Mouse (Mus musculus) hindbrain, embryonic 12.5 days (tissue): ENCODE measurements around the gene Nif3l1. TPM values are rescaled to one million over a fixed set of nuclear protein-coding genes. Genes with fewer than 3 reads are reported as not detected.

Experiments
- ATAC-seq: fragments of 200-750 bp; cut with Nextera tagmentation; 2 replicates; pipeline ENCODE4 v1.8.0; 2017; ENCODE audit warnings: moderate TSS enrichment; ENCODE audit not compliant: low FRiP score
- H3K27ac ChIP-seq: fragments of 300-500 bp; sonication (generic); 2 replicates; pipeline ENCODE4 v1.5.1; 2016; ENCODE audit warnings: mild to moderate bottlenecking
- H3K27me3 ChIP-seq: fragments of 300-500 bp; sonication (generic); 2 replicates; pipeline ENCODE4 v1.6.1; 2016; ENCODE audit warnings: mild to moderate bottlenecking
- H3K36me3 ChIP-seq: fragments of 300-500 bp; sonication (generic); 2 replicates; pipeline ENCODE4 v1.6.1; 2016; ENCODE audit warnings: mild to moderate bottlenecking
- H3K4me1 ChIP-seq: fragments of 300-500 bp; sonication (generic); 2 replicates; pipeline ENCODE4 v1.6.1; 2016
- H3K4me2 ChIP-seq: fragments of 300-500 bp; sonication (generic); replicated peaks from 2 replicates; pipeline ENCODE4 v1.6.1; 2016; ENCODE audit warnings: mild to moderate bottlenecking
- H3K4me3 ChIP-seq: fragments of 300-500 bp; sonication (generic); 2 replicates; pipeline ENCODE4 v1.5.1; 2016; ENCODE audit warnings: mild to moderate bottlenecking
- H3K9ac ChIP-seq: fragments of 300-500 bp; sonication (generic); 2 replicates; pipeline ENCODE4 v1.6.1; 2016; ENCODE audit warnings: mild to moderate bottlenecking, moderate library complexity
- H3K9me3 ChIP-seq: fragments of 300-500 bp; sonication (generic); replicated peaks from 2 replicates; pipeline ENCODE4 v1.6.1; 2016; ENCODE audit warnings: mild to moderate bottlenecking
- WGBS: fragments of 180-500 bp; shearing (Covaris S2); methylation state at CpG from one replicate; pipeline ENCODE4 v1.1.7; 2016; 5-methylcytosine and 5-hydroxymethylcytosine counted together
- polyA plus RNA-seq: library from polyadenylated mRNA; unstranded; fragments of >200 nt; fragmentation: Nextera tagmentation; extraction: Ambion mirVana; gene quantifications from 2 replicates; pipeline ENCODE4 v1.2.1, GENCODE M21; 2016

The Nif3l1 gene
- polyA plus RNA-seq, 1 experiment from 2014 or later: 48.9 TPM

DNA sequence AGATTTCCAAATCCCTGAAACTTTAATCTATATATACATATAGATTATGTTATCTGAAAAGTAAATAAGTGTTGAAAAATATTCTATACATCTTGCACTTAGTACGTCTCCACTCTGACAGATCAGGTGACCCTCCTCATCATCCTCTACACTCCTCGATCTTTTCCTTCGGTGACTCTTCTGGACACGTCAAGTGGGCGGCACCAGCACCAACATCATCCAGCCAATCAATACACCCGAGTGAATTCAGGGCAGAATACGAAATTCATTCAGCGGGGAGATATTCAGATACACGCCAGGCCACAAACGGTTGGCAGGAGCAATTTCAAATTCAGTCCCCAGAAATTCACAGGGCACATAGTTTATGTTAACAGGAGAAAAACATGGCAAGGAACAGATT, 24.9 kb upstream of the Nif3l1 start:
- no peak for ATAC-seq
- H3K4me3 ChIP-seq: no peak overlapping the region
- H3K9me3 ChIP-seq: no peaks in the 10 kb centered on the region
- H3K4me1 ChIP-seq: peaks cover 20% of the 10 kb centered on the region
- H3K36me3 ChIP-seq: peaks cover 55% of the 10 kb centered on the region
- H3K27ac ChIP-seq: no peak overlapping the region
- no peak overlapping the region for H3K9ac ChIP-seq
- 89% methylated on average over 10 of the region's 10 CpGs for WGBS
- H3K4me2 ChIP-seq: no peak overlapping the region
- no peaks in the 10 kb centered on the region for H3K27me3 ChIP-seq

DNA sequence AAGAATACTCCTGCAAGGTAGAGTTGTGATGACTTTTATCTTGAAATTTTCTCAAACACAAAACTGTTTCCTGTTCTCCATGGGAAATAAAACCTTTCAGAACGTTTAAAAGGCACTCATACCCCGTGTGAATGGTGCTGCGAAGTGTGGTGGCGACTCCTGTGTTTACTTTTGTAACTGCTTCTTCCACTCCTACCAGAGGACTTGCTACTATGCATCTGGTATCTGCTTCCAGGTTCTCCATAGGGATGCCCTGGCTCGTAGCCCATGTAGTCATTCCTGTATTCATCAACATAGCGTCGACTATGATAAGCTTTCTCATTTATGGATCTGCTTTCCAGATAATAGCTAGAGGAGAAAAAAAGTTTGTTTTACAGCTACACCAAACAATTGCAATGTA, 24.0 kb upstream of the Nif3l1 start:
- Histone ChIP-seq H3K4me2 (0 out of 2 replicates have a peak overlapping the region, but pooled peaks have one; percentile 8), H3K4me3 (no peak overlapping the region), H3K9me3 (no peaks in the 10 kb centered on the region), H3K36me3 (peaks cover 48% of the 10 kb centered on the region), H3K9ac (no peak overlapping the region), H3K4me1 (peaks cover 20% of the 10 kb centered on the region), H3K27me3 (no peaks in the 10 kb centered on the region), H3K27ac (no peak overlapping the region)
- 82% methylated on average over 7 of the region's 7 CpGs for WGBS
- ATAC-seq: no peak

DNA sequence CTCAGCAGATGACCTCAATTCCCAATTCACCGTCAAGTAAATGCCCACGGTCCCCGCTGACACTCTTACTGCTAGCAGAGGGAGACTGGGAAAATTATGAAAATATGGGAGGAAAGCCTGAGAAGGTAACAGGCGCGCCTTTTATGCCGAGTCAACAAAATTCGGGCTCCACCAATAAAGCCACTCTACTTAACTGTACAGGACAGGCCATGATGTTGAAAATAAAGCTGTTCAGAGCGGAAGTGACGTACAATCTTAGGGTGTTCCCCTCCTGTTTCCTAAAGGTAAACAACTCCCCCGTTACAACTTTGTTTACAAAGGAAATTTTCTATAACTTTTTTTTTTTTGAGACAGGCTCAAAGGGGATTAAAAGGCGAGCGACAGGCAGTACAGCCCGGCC, 22.1 kb upstream of the Nif3l1 start:
- Histone ChIP-seq H3K27ac (peak overlapping the region; percentile 99; the same call in 1 of the 2 replicates), H3K4me3 (peak overlapping the region; percentile 100), H3K9me3 (no peaks in the 10 kb centered on the region), H3K4me1 (peaks cover 20% of the 10 kb centered on the region), H3K9ac (peak overlapping the region; percentile 100), H3K27me3 (no peaks in the 10 kb centered on the region), H3K36me3 (peaks cover 31% of the 10 kb centered on the region), H3K4me2 (peak overlapping the region; percentile 72)
- 0 out of 2 replicates have a peak, but pooled peaks have one; percentile 41 for ATAC-seq
- WGBS: 15% methylated on average over 13 of the region's 13 CpGs

DNA sequence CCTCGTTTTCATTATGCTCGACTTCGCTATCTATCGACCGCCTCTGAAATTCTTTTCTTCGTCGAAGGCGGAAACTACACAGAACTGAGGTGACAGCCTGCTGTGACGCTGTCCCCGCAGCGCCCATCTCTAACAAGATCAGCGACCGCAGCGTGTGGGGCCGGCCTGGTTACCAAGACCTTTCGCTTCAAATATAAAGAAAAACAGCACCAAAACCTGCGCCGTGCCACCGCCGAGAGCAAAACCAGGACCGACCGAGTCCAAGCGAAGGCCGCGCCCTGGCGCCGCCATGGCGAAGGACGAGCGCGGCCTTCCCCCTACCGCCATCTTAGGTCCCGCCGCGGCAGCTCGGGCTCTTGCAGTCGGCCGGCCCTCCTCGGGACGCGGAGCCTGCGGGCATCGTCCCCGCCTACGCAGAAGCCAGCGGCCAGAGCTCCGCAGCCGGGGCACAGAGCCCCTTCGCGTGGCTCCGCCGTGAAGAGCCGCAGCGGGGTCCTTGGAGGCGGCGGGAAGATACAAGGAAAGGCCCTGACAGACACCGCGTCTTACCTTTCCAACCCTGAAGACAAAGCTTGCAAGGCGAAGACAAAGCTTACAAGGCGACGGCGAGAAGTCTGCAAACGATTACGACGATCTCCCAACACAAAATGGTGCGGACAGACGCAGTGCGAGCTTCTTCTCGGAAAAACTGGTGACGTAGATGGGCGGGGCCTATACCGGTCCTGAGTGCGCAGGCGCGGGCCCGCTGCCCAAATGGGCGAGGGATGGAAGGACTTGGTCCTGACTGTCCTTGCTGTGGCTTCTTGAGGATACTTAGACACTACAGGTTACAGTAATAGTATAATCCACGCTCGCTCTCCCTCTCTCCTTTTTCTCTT, 21.3 kb upstream of the Nif3l1 start, which contains the start of gene Clk1:
Gene Clk1, minus strand, starts transcription at position 696 of the 878 bp plus-strand sequence.
- Histone ChIP-seq H3K4me1 (peaks cover 20% of the 10 kb centered on the region), H3K4me3 (peak within 1 kb of the TSS; percentile 100), H3K27ac (peak within 1 kb of the TSS; percentile 99), H3K36me3 (peaks cover 24% of the 10 kb centered on the region), H3K4me2 (peak within 1 kb of the TSS; percentile 72), H3K27me3 (no peaks in the 10 kb centered on the region), H3K9ac (peak within 1 kb of the TSS; percentile 100), H3K9me3 (no peaks in the 10 kb centered on the region)
- under 1% methylated on average over 79 of the region's 79 CpGs for WGBS
- peak; percentile 97 for ATAC-seq

DNA sequence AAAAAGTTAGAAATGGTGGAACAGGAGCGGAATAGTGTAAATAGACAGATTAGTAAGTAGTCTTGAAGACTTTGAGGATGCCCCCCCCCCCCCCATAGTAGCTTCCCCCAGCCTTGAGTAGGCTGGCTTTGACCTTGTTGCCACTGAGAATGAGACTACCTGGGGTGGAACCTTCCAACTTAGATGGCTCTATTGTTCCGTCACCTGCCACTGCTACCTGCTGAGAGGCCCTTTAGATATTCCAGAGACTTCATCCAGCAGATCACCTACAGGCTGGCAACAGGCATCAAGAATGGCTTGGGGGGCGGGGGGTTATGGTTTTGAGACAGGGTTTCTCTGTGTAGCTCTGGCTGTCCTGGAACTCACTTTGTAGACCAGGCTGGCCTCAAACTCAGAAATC, 20.4 kb upstream of the Nif3l1 start:
- Histone ChIP-seq H3K9ac (no peak overlapping the region), H3K9me3 (no peaks in the 10 kb centered on the region), H3K4me1 (peaks cover 20% of the 10 kb centered on the region), H3K4me2 (no peak overlapping the region), H3K27ac (no peak overlapping the region), H3K4me3 (no peak overlapping the region), H3K27me3 (no peaks in the 10 kb centered on the region), H3K36me3 (peaks cover 15% of the 10 kb centered on the region)
- ATAC-seq: no peak
- WGBS: 76% methylated on average over 3 of the region's 3 CpGs

DNA sequence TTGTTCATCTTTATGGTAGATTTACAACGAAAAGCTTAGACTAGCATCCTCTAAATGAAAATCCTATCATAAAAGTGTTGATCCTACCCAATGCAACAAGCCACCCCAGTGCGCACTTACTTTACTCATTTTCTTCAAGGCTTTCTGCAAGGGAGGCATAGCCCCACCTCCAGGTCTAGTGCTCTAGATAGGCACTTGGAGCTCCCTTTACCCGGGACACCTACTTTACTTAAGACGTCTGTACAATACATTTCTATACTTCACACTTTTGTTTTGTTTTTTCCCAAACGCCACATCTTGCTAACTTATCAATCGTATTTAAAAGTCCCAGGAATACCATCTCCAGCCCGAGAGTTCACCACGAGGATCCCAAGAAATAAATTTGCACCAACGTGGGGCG, 260 bp upstream of the Nif3l1 start:
- peak overlapping the region; percentile 56 for H3K4me3 ChIP-seq
- WGBS: 14% methylated on average over 10 of the region's 10 CpGs
- H3K27me3 ChIP-seq: no peaks in the 10 kb centered on the region
- H3K4me1 ChIP-seq: peaks cover 21% of the 10 kb centered on the region
- peak overlapping the region; percentile 83 for H3K27ac ChIP-seq
- no peaks in the 10 kb centered on the region for H3K9me3 ChIP-seq
- H3K4me2 ChIP-seq: peak overlapping the region; percentile 67
- peak overlapping the region; percentile 66 for H3K9ac ChIP-seq
- H3K36me3 ChIP-seq: peaks cover 38% of the 10 kb centered on the region
- ATAC-seq: no peak

DNA sequence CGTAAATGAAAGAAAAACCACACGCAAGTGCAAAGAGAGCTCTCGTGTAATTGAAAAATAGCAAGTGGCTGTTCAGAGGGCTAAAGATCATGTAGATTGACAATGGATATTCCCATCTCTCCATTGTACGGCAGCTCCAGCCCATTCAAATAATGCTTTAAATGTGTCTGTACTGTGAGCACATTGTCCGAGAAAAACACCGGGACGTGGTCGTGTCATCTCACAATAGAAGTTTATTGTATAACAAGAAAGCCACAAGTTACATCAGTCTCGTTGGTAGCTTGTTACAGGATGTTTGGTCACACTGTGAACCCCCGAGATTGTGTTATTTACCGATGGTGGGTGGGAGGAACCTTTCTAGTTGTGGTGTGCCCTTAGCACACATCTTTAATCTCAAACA, 910 bp downstream of the Nif3l1 start:
- H3K4me1 ChIP-seq: peaks cover 21% of the 10 kb centered on the region
- H3K9me3 ChIP-seq: no peaks in the 10 kb centered on the region
- H3K27me3 ChIP-seq: no peaks in the 10 kb centered on the region
- H3K9ac ChIP-seq: peak overlapping the region; percentile 66
- H3K4me3 ChIP-seq: peak overlapping the region; percentile 56
- ATAC-seq: peak; percentile 18
- H3K36me3 ChIP-seq: peaks cover 33% of the 10 kb centered on the region
- peak overlapping the region; percentile 83 for H3K27ac ChIP-seq
- H3K4me2 ChIP-seq: peak overlapping the region; percentile 67
- WGBS: 9% methylated on average over 11 of the region's 11 CpGs

DNA sequence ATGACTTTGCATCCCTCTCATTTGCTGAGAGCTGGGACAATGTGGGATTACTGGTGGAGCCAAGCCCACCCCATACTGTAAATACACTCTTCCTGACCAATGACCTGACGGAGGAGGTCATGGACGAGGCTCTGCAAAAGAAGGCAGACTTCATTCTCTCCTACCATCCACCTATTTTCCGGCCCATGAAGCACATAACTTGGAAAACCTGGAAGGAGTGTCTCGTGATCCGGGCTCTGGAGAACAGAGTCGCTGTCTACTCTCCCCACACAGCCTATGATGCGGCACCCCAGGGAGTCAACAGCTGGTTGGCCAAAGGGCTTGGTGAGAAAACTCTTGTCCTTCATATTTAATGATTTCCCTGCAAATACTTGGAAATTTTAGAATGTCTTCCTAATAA, 2.8 kb downstream of the Nif3l1 start:
- H3K9ac ChIP-seq: no peak overlapping the region
- H3K27me3 ChIP-seq: no peaks in the 10 kb centered on the region
- H3K4me1 ChIP-seq: peaks cover 21% of the 10 kb centered on the region
- 92% methylated on average over 7 of the region's 7 CpGs for WGBS
- ATAC-seq: no peak
- H3K4me2 ChIP-seq: no peak overlapping the region
- no peaks in the 10 kb centered on the region for H3K9me3 ChIP-seq
- no peak overlapping the region for H3K27ac ChIP-seq
- H3K4me3 ChIP-seq: no peak overlapping the region
- H3K36me3 ChIP-seq: peaks cover 35% of the 10 kb centered on the region

DNA sequence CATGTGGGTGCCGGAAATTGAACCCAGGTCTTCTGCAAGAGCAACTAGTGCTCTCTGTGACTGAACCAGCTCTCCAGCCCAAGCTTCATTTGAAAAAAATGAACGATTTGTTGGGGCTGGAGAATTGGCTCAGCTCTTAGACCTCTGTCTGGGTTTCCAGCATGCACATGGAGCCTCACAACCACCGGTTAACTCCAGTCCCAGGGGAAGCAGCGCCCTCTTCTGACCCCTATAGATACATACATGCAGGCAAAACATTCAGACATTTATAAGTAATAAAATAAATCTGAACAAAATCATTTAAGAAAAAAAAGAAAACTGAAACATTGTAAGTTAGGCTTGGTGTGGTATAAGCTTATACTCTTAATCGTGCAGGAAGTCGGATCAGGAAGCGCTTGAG, 3.4 kb downstream of the Nif3l1 start:
- H3K4me1 ChIP-seq: peaks cover 21% of the 10 kb centered on the region
- WGBS: 89% methylated on average over 7 of the region's 7 CpGs
- no peaks in the 10 kb centered on the region for H3K27me3 ChIP-seq
- no peak overlapping the region for H3K4me3 ChIP-seq
- no peak overlapping the region for H3K4me2 ChIP-seq
- H3K9me3 ChIP-seq: no peaks in the 10 kb centered on the region
- H3K36me3 ChIP-seq: peaks cover 41% of the 10 kb centered on the region
- no peak overlapping the region for H3K9ac ChIP-seq
- no peak for ATAC-seq
- no peak overlapping the region for H3K27ac ChIP-seq

DNA sequence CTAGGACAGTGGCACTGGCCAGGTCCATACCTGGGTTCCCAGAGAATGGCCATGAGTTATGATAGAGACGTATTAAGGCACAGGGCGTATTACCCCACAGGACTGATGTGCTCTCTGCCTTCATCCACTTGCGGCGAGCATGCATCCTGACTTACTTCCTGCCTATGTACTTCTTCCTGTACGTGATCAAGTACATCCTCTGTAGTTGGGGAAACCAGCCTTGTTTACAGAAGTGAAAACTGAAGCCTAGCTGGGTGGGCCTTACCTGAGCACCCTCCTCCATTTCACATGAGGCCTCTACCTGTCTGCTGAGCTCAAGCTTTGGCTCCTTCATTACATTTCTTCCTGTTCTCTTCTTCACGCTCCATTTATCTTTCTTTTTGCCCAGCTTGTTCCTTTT, 9.4 kb downstream of the Nif3l1 start:
- no peak overlapping the region for H3K9ac ChIP-seq
- H3K4me3 ChIP-seq: no peak overlapping the region
- no peaks in the 10 kb centered on the region for H3K9me3 ChIP-seq
- ATAC-seq: no peak
- peaks cover 78% of the 10 kb centered on the region for H3K36me3 ChIP-seq
- no peaks in the 10 kb centered on the region for H3K27me3 ChIP-seq
- H3K27ac ChIP-seq: no peak overlapping the region
- 92% methylated on average over 6 of the region's 6 CpGs for WGBS
- H3K4me1 ChIP-seq: no peaks in the 10 kb centered on the region
- no peak overlapping the region for H3K4me2 ChIP-seq

DNA sequence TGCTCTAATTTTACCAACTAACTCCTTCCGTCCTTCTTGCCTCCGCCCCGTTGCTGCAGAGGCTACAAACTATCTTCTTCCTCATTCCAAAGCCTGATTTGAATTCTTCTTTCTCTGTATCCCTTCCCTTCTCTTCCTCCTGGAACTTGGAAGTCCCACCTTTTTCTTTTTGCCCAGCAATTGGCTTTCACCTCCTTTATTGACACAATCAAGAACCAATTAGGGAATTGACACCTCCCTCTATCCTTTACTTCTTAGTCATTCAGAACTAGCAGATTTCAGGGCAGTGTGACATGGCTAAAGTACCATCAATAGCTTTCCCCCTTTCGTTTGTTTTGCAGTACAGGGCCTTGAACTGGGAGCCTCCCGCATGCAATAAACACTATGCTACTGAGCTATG, 13.2 kb downstream of the Nif3l1 start:
- Histone ChIP-seq H3K4me1 (no peaks in the 10 kb centered on the region), H3K27ac (no peak overlapping the region), H3K27me3 (no peaks in the 10 kb centered on the region), H3K9me3 (no peaks in the 10 kb centered on the region), H3K36me3 (peaks cover 89% of the 10 kb centered on the region), H3K9ac (no peak overlapping the region), H3K4me3 (no peak overlapping the region), H3K4me2 (no peak overlapping the region)
- 94% methylated on average over 5 of the region's 5 CpGs for WGBS
- no peak for ATAC-seq

DNA sequence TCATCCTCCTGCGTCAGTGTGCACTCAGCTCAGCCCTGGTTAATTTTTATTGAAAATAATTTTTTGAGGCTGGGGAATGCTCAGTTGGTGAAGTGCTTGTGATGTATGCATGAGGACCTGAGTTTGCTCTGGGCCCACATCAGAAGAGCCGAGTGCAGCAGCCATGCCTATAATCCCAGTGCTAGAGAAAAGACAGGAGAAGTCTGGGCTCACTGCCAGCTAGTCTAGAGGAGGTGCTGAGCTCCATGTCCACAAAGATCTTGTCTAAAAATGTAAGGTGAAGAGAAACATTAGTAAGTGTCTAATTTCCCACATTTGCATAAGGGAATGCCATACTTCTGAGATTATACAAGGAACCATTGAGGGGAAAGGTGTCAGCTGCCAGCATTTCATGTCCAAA, 13.9 kb downstream of the Nif3l1 start:
- no peak overlapping the region for H3K4me3 ChIP-seq
- 89% methylated on average over 2 of the region's 2 CpGs for WGBS
- no peak overlapping the region for H3K9ac ChIP-seq
- ATAC-seq: no peak
- no peaks in the 10 kb centered on the region for H3K4me1 ChIP-seq
- no peak overlapping the region for H3K27ac ChIP-seq
- no peaks in the 10 kb centered on the region for H3K9me3 ChIP-seq
- H3K4me2 ChIP-seq: no peak overlapping the region
- no peaks in the 10 kb centered on the region for H3K27me3 ChIP-seq
- H3K36me3 ChIP-seq: peaks cover 90% of the 10 kb centered on the region

DNA sequence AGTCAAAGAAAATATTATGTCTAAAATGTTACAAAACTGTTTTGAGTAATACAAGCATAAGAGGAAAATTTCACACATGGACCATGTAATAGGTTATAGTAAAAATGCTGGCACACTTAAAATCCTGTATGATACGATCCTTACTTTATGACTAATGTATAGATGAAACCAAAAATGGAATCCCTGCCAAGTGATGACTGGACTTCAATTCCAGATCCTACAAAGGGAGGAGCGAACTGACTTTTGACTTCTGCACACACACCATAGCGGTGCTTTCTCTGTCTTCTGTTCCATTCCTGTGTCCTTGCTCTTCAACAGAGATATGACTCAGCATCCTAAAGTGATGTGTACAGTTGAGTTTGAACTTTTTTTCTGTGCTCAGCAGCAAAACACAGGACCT, 15.6 kb downstream of the Nif3l1 start:
- Histone ChIP-seq H3K4me3 (no peak overlapping the region), H3K9ac (no peak overlapping the region), H3K27ac (no peak overlapping the region), H3K36me3 (peaks cover 91% of the 10 kb centered on the region), H3K9me3 (no peaks in the 10 kb centered on the region), H3K27me3 (no peaks in the 10 kb centered on the region), H3K4me2 (no peak overlapping the region), H3K4me1 (no peaks in the 10 kb centered on the region)
- WGBS: 94% methylated on average over 3 of the region's 3 CpGs
- no peak for ATAC-seq
